Mouse (Mus musculus) midbrain, embryonic 10.5 days (tissue): ENCODE data around the gene Duxf3. TPM values are rescaled to one million over a fixed set of nuclear protein-coding genes. Genes with fewer than 3 reads are reported as not detected.
A peak's percentile ranks its signal among the peaks of the same experiment; 100 is the strongest.
"Not testable (repeated sequence)": the region's sequence is repeated elsewhere in the genome, so short reads cannot be mapped to it uniquely, and the experiment has no call there.

Experiments used
- DNase-seq: peaks from one replicate; pipeline ENCODE4 v3.0.0-alpha.2; 2017; ENCODE audit warnings: low spot score
- H3K27ac ChIP-seq: fragments of 300-500 bp; sonication (generic); replicated peaks from 2 replicates; pipeline ENCODE4 v1.5.1; 2016; ENCODE audit warnings: mild to moderate bottlenecking
- H3K27me3 ChIP-seq: fragments of 300-500 bp; sonication (generic); 2 replicates; pipeline ENCODE4 v1.6.1; 2016; ENCODE audit warnings: low read depth, mild to moderate bottlenecking; ENCODE audit not compliant: poor library complexity, severe bottlenecking
- H3K36me3 ChIP-seq: fragments of 300-500 bp; sonication (generic); 2 replicates; pipeline ENCODE4 v1.6.1; 2016; ENCODE audit warnings: mild to moderate bottlenecking, moderate library complexity
- H3K4me1 ChIP-seq: fragments of 300-500 bp; sonication (generic); 2 replicates; pipeline ENCODE4 v1.6.1; 2016
- H3K4me3 ChIP-seq: fragments of 300-500 bp; sonication (generic); 2 replicates; pipeline ENCODE4 v1.5.1; 2016; ENCODE audit warnings: mild to moderate bottlenecking, moderate library complexity
- H3K9me3 ChIP-seq: fragments of 300-500 bp; sonication (generic); replicated peaks from 2 replicates; pipeline ENCODE4 v1.6.1; 2016; ENCODE audit warnings: mild to moderate bottlenecking
- WGBS: fragments of 180-500 bp; shearing (Covaris S2); methylation state at CpG from one replicate; pipeline ENCODE4 v1.1.7; 2016; 5-methylcytosine and 5-hydroxymethylcytosine counted together
- polyA plus RNA-seq: library from polyadenylated mRNA; unstranded; fragments of >200 nt; fragmentation: Nextera tagmentation; extraction: Ambion mirVana; gene quantifications from 2 replicates; pipeline ENCODE4 v1.2.1, GENCODE M21; 2016

The Duxf3 gene
- polyA plus RNA-seq, 1 experiment from 2014 or later = not detected

GRCm38 (mm10) chr10:58231779-58232640 is 465 bp downstream of the Duxf3 start:
- not testable (repeated sequence) for H3K27ac ChIP-seq, H3K36me3 ChIP-seq, H3K4me3 ChIP-seq, H3K4me1 ChIP-seq, H3K27me3 ChIP-seq
- DNase-seq = peak; percentile 68
- peaks cover 35% of the 10 kb centered on the region for H3K9me3 ChIP-seq
- WGBS = 89% methylated on average over 35 of the region's 35 CpGs

DNA sequence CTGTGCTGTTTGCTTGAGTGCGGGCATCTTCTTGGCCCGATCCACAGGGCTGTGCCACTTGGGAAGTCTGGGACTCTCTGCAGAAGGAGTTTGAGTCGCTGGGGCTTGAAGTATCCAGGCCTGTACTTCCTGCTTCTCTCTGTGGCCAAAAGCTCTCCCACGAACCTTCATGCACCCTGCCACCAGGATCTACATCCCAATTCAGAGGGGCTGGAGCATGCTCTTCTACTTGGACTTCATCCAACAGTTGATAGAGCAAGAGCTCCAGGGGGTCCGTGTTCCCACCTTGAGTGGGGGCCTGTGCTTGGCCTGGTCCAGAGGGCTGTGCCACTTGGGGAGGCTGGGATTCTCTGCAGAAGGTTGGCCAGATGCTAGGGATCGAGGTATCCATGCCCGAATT is 1.4 kb downstream of the Duxf3 start:
- DNase-seq, H3K27ac ChIP-seq, H3K27me3 ChIP-seq, H3K4me3 ChIP-seq, H3K4me1 ChIP-seq, H3K36me3 ChIP-seq: not testable (repeated sequence)
- WGBS = 87% methylated on average over 5 of the region's 7 CpGs
- peaks cover 30% of the 10 kb centered on the region for H3K9me3 ChIP-seq

DNA sequence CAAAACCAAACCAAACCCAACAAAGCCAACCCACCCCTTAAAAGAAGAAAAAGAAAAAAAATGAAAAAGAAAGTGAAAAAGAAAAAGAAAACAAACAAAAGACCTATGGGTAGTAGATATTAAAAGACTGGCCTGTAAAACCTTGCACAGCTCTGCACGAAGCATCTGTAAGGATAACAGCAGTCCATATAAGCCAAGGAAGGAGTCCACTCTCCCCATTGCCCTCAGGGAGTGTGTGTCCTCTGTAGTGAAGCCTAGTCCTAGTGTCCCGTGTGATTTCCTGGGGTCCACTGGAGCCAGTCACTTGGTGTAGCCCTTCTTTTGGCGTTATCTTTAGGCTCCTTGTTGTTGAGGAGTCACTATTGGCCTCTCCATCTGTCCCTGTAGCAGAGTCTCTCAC is 2.5 kb downstream of the Duxf3 start:
- not testable (repeated sequence) for H3K4me1 ChIP-seq, H3K27ac ChIP-seq
- 57% methylated on average over 3 of the region's 3 CpGs for WGBS

GRCm38 (mm10) chr10:58227798-58228197 is 4.7 kb downstream of the Duxf3 start:
- not testable (repeated sequence) for H3K27ac ChIP-seq, DNase-seq, H3K36me3 ChIP-seq, H3K27me3 ChIP-seq, H3K4me3 ChIP-seq, H3K4me1 ChIP-seq
- WGBS = 81% methylated on average over 3 of the region's 6 CpGs
- H3K9me3 ChIP-seq = peaks cover 22% of the 10 kb centered on the region

More for the DNA sequence above, 2.5 kb downstream of the Duxf3 start:
- H3K36me3 ChIP-seq, DNase-seq, H3K27me3 ChIP-seq, H3K4me3 ChIP-seq: not testable (repeated sequence)
- peaks cover 23% of the 10 kb centered on the region for H3K9me3 ChIP-seq

DNA sequence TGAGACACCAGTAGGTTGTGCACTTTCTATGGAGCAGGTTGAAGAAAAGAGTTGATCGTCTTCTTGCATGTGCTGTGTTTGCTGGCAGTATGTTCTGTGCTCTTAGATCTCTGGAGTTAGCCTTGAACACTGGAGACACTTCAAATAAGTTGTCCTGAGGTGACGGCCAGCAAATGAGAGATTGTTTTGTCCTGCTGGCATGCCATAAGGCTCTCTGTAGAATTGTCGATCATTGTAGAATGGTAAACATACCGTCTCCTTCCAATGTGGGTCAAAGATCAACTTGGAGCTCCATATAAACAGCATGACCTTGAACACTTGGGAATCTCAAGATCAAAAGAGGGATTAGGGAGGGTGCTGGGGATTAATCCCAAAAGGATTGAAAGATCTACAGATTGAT is 6.1 kb downstream of the Duxf3 start:
- 76% methylated on average over 4 of the region's 4 CpGs for WGBS
- H3K4me3 ChIP-seq, H3K4me1 ChIP-seq, H3K27ac ChIP-seq, H3K36me3 ChIP-seq, H3K27me3 ChIP-seq: not testable (repeated sequence)
- H3K9me3 ChIP-seq = peaks cover 10% of the 10 kb centered on the region
- DNase-seq = peak; percentile 39

DNA sequence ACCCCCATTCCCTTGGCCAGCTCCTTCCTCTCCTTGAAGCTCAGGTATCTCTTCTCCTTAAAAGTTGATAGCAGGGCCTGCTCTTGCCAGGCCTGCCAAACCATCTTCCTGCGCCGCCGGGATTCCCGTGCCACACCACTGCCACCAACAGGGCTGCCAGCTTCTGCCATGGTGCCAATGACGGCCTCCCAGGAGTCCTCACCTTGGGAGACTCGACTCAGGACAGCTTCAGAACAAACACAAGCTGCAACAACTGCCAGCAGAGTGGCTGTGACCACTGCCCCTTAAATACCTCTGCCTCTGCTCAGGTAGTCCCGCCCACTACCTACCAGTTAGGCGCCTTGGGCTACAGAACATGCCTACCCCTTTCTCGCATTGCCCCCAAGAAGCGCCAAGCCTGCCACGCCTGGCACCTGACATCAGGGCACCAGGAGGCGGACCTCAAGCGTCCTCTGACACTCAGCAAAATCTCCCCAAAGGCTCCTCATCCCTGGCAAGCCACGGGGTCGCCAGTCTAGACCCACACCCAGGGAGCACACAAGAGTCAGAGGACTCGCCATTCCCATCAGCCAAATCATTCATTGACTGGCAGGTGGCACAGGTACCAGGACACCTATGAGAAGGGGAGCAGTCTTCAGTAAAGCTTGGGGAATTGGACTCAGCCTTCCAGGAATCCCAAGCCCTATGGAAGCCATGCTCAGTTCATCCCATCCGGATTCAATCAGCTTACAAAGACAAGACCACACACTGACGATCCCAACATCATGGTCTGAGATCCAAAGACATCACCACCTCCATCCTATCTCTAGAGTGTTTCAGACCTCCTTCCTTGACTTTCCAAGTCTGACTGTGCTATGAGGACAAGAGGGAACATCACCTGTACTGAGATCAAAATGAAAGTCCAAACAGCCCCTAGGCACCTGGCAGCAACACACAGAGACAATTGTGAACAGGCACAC is 7.4 kb downstream of the Duxf3 start, which contains the start of gene AW822073:
Gene AW822073 (minus strand): TSS at position 104 of the 959 bp plus-strand sequence.
- H3K27me3 ChIP-seq, H3K4me1 ChIP-seq, H3K4me3 ChIP-seq, H3K36me3 ChIP-seq, H3K27ac ChIP-seq: not testable (repeated sequence)
- WGBS = 90% methylated on average over 18 of the region's 18 CpGs
- peaks cover 10% of the 10 kb centered on the region for H3K9me3 ChIP-seq
- peak; percentile 37 for DNase-seq

DNA sequence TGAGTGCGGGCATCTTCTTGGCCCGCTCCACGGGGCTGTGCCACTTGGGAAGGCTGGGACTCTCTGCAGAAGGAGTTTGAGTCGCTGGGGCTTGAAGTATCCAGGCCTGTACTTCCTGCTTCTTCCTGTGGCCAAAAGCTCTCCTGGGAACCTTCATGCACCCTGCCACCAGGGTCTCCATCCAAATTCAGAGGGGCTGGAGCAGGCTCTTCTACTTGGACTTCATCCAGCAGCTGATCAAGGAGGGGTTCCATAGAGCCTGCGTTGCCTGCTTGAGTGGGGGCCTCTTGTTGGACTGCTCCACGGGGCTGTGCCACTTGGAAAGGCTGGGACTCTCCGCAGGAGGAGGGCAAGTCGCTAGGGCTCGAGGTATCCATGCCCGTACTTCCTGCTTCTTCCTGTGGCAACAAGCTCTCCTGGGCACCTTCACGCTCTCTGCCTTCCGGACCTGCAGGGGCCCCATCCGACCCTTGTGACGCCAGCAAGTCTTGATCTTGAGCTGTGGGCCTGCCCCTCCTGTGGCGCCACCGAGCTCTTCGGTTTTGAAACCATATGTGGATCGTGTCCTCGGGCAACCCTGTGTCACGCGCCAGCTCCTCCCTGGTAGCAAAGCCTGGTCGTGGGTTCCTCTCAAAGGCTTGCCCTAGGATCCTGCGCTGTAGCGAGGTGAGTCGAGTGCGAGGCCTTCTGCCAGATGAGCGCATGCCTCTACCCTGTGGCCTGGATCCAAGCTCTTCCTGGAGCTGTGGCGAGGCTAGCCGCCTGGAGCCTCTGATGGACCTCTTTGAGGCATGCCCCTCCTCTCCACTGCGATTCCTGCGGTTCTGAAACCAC is 8.3 kb downstream of the Duxf3 start:
- not testable (repeated sequence) for H3K36me3 ChIP-seq, H3K27ac ChIP-seq, H3K27me3 ChIP-seq, H3K4me1 ChIP-seq, H3K4me3 ChIP-seq
- peak; percentile 56 for DNase-seq
- H3K9me3 ChIP-seq = peaks cover 10% of the 10 kb centered on the region
- 84% methylated on average over 31 of the region's 31 CpGs for WGBS

GRCm38 (mm10) chr10:58223161-58223560 is 9.3 kb downstream of the Duxf3 start:
- H3K27ac ChIP-seq, DNase-seq, H3K4me1 ChIP-seq, H3K36me3 ChIP-seq, H3K4me3 ChIP-seq, H3K27me3 ChIP-seq: not testable (repeated sequence)
- WGBS = 73% methylated on average over 4 of the region's 6 CpGs
- peaks cover 10% of the 10 kb centered on the region for H3K9me3 ChIP-seq

GRCm38 (mm10) chr10:58221571-58221970 is 10.9 kb downstream of the Duxf3 start:
- not testable (repeated sequence) for H3K27ac ChIP-seq, H3K4me3 ChIP-seq, H3K36me3 ChIP-seq, DNase-seq, H3K4me1 ChIP-seq, H3K27me3 ChIP-seq
- H3K9me3 ChIP-seq = peaks cover 10% of the 10 kb centered on the region
- 92% methylated on average over 2 of the region's 2 CpGs for whole genome bisulfite sequencing

GRCm38 (mm10) chr10:58220726-58221125 is 11.7 kb downstream of the Duxf3 start:
- no peaks in the 10 kb centered on the region for H3K27me3 ChIP-seq
- H3K4me1 ChIP-seq = no peaks in the 10 kb centered on the region
- DNase-seq = no peak
- H3K27ac ChIP-seq = no peak overlapping the region
- H3K36me3 ChIP-seq = no peaks in the 10 kb centered on the region
- H3K4me3 ChIP-seq = no peak overlapping the region
- WGBS = 82% methylated on average over 6 of the region's 6 CpGs
- H3K9me3 ChIP-seq = peaks cover 7% of the 10 kb centered on the region

- H3K4me1 ChIP-seq = no peaks in the 10 kb centered on the region
- H3K4me3 ChIP-seq = no peak overlapping the region
- no peaks in the 10 kb centered on the region for H3K36me3 ChIP-seq
- 86% methylated on average over 3 of the region's 3 CpGs for WGBS
- no peak for DNase-seq
- H3K27me3 ChIP-seq = no peaks in the 10 kb centered on the region
- H3K27ac ChIP-seq = no peak overlapping the region
- H3K9me3 ChIP-seq = peaks cover 4% of the 10 kb centered on the region
Measured at GRCm38 (mm10) chr10:58217366-58217765, 15.1 kb downstream of the Duxf3 start.

DNA sequence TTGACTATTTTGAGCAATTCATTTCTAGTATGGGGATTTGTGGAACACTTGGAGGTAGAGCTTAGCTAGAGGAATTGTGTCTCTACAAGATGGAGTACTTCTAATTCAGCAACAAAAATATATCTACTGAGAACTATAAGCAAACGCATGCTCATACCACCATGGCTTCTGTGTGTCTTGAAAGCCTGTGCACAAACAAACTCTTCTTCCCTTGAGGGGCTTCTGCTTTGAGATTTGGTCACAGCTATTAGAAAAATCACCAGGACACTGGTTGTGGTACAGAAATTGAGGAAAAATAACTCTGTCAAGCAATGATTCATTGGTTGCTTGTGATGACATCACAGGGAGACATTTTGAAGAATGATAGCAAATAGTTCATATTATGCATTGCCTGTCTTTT is 17.1 kb downstream of the Duxf3 start:
- DNase-seq = no peak
- no peaks in the 10 kb centered on the region for H3K27me3 ChIP-seq
- H3K9me3 ChIP-seq = peaks cover 7% of the 10 kb centered on the region; the same call in 1 of the 2 replicates
- no peaks in the 10 kb centered on the region for H3K4me1 ChIP-seq
- WGBS = 89% methylated on average over 1 of the region's 1 CpGs
- no peaks in the 10 kb centered on the region for H3K36me3 ChIP-seq
- no peak overlapping the region for H3K4me3 ChIP-seq
- no peak overlapping the region for H3K27ac ChIP-seq
